Mouse (Mus musculus) ES-Bruce4 (cell line): ENCODE measurements around the gene Spint5. TPM values are rescaled to one million over a fixed set of nuclear protein-coding genes. Genes with fewer than 3 reads are reported as not detected.

ENCODE experiments used
- H3K27ac ChIP-seq: 2 replicates; pipeline ENCODE4 v1.5.1; 2012; ENCODE audit warnings: low read length, inconsistent platforms; ENCODE audit not compliant: insufficient read depth
- H3K27me3 ChIP-seq: 2 replicates; pipeline ENCODE4 v1.6.1; 2012; ENCODE audit warnings: mild to moderate bottlenecking, low read length, inconsistent platforms; ENCODE audit not compliant: control insufficient read depth, poor library complexity, insufficient read depth, severe bottlenecking
- H3K36me3 ChIP-seq: 2 replicates; pipeline ENCODE4 v1.6.1; 2012; ENCODE audit warnings: inconsistent platforms, mild to moderate bottlenecking, low read length, moderate library complexity; ENCODE audit not compliant: control insufficient read depth, poor library complexity, insufficient read depth, severe bottlenecking
- H3K4me1 ChIP-seq: one replicate; pipeline ENCODE4 v1.8.1; 2011; ENCODE audit warnings: low read length; ENCODE audit not compliant: control insufficient read depth, insufficient read depth
- H3K4me3 ChIP-seq: 2 replicates; pipeline ENCODE4 v1.5.1; 2011; ENCODE audit warnings: low read depth, mild to moderate bottlenecking, low read length
- H3K9ac ChIP-seq: 2 replicates; pipeline ENCODE4 v1.6.1; 2012; ENCODE audit warnings: low read depth, mild to moderate bottlenecking, inconsistent platforms; ENCODE audit not compliant: poor library complexity, severe bottlenecking
- H3K9me3 ChIP-seq: replicated peaks from 2 replicates; pipeline ENCODE4 v1.6.1; 2012; ENCODE audit warnings: mild to moderate bottlenecking, low read length, inconsistent platforms; ENCODE audit not compliant: control insufficient read depth, poor library complexity, insufficient read depth, severe bottlenecking
- CTCF ChIP-seq: IDR thresholded peaks from one replicate; pipeline ENCODE4 v1.8.1; 2011; ENCODE audit warnings: low read depth, low read length
- EP300 ChIP-seq: IDR thresholded peaks from 2 replicates; pipeline ENCODE4 v1.6.1; 2011; ENCODE audit warnings: low read depth, low read length; ENCODE audit not compliant: insufficient read depth
- POLR2A ChIP-seq: IDR thresholded peaks from one replicate; pipeline ENCODE4 v1.8.1; 2011; ENCODE audit warnings: low read length; ENCODE audit not compliant: insufficient read depth
- polyA plus RNA-seq: library from polyadenylated mRNA; stranded (reverse); fragments of >200 nt; gene quantifications from 2 replicates; pipeline ENCODE4 v1.2.4, GENCODE M21; 2011; ENCODE audit warnings: low read depth; ENCODE audit not compliant: missing spikeins, insufficient read depth, insufficient read length

Gene Spint5
- polyA plus RNA-seq, 1 experiment = not detected

DNA sequence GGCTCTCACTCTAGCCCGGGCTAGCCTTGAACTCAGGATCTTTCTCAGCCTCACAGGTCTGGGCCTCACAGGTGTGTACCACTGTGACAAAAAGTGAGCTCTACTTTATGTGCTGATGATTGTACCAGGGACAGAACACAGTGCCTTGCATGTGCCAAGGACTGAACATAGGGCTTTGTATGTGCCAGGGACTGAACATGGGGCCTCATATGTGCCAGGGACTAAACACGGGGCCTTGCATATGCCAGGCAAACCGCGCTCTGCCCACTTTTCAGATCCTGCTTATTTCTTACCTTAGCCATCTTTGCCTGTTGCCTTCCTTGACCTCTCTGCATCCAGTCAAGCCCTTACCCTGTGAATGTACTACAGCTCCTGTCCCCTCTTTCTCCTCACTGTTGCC lies 46.9 kb downstream of the Spint5 start:
- H3K27ac ChIP-seq = peak overlapping the region; percentile 60
- no peaks in the 10 kb centered on the region for H3K4me1 ChIP-seq
- TF ChIP-seq POLR2A (no peak), CTCF (no peak), EP300 (no peak)
- no peak overlapping the region for H3K9ac ChIP-seq
- H3K4me3 ChIP-seq = no peak overlapping the region
- H3K9me3 ChIP-seq = peaks cover 11% of the 10 kb centered on the region
- H3K36me3 ChIP-seq = peaks cover 90% of the 10 kb centered on the region
- H3K27me3 ChIP-seq = no peaks in the 10 kb centered on the region

DNA sequence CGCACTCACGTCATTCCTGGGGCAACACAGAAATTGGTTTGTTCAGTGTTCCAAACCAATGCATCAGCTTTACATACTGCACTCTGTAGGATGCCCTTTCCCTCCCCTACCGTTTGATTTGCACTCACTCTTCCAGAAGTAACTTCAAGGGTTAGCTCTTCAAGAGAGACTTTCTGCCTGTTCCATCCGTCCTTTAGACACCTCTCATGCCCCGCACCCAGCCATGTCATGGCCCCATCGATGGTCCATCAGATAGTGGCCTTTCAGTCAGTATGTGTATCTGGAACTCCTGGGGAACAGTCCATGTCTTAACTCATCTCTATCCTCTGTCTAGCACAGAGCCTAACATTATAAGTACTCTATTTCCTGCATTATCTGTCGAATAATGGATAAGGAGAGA lies 47.5 kb downstream of the Spint5 start:
- H3K4me3 ChIP-seq = no peak overlapping the region
- H3K9me3 ChIP-seq = peaks cover 11% of the 10 kb centered on the region
- H3K27ac ChIP-seq = peak overlapping the region; percentile 60; the same call in 1 of the 2 replicates
- no peaks in the 10 kb centered on the region for H3K27me3 ChIP-seq
- H3K4me1 ChIP-seq = no peaks in the 10 kb centered on the region
- TF ChIP-seq EP300 (no peak), POLR2A (no peak), CTCF (no peak)
- H3K9ac ChIP-seq = no peak overlapping the region
- H3K36me3 ChIP-seq = peaks cover 92% of the 10 kb centered on the region

DNA sequence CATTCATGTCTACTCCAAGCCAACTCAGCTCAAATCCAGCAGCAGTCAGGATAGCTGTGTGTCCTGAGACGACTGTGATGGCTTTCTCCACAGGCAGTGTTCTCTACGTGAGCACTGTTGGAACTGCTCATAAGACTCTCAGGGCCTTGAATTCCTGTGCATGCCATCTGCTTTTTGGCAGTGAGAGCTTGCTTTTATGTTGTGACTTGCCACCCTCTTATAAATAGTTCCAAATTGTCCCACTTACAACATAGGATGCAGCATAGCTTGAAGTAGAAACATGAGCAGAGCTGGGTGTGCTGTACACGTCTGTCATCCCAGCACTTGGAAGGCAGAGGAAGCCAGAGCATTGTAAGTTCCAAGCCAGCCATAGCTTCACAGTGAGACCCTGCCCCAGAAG lies 50.7 kb downstream of the Spint5 start:
- H3K36me3 ChIP-seq = peaks cover 62% of the 10 kb centered on the region
- no peaks in the 10 kb centered on the region for H3K4me1 ChIP-seq
- no peak overlapping the region for H3K27ac ChIP-seq
- H3K4me3 ChIP-seq = no peak overlapping the region
- no peaks in the 10 kb centered on the region for H3K27me3 ChIP-seq
- no peak for TF ChIP-seq POLR2A
- TF ChIP-seq CTCF = no peak
- no peak for TF ChIP-seq EP300
- H3K9me3 ChIP-seq = peaks cover 11% of the 10 kb centered on the region
- no peak overlapping the region for H3K9ac ChIP-seq

Other genes starting within 250 kb of the Spint5 start
- not detected in 2 replicates for gene Trp53tg5, start 241.6 kb upstream of the Spint5 start, polyA plus RNA-seq
- 6.4 and 7.1 TPM in 2 replicates for gene Dbndd2, start 229.2 kb upstream of the Spint5 start, polyA plus RNA-seq
- gene Pigt, start 217.8 kb upstream of the Spint5 start, polyA plus RNA-seq = 49.9 and 52.7 TPM in 2 replicates
- gene Wfdc2, start 152.9 kb upstream of the Spint5 start, polyA plus RNA-seq = 123 and 135 TPM in 2 replicates
- not detected in 2 replicates for gene Spint3, start 141.8 kb upstream of the Spint5 start, polyA plus RNA-seq
- not detected in 2 replicates for gene Wfdc6a, start 129.9 kb upstream of the Spint5 start, polyA plus RNA-seq
- gene Eppin, start 121.7 kb upstream of the Spint5 start, polyA plus RNA-seq = not detected in 2 replicates
- gene Wfdc6b, start 101.8 kb upstream of the Spint5 start, polyA plus RNA-seq = not detected in 2 replicates
- gene Wfdc8, start 101.7 kb upstream of the Spint5 start, polyA plus RNA-seq = not detected in 2 replicates
- gene Wfdc16, start 76.5 kb upstream of the Spint5 start, polyA plus RNA-seq = not detected in 2 replicates
- gene Wfdc10, start 59.3 kb upstream of the Spint5 start, polyA plus RNA-seq = not detected in 2 replicates
- gene Wfdc9, start 58.7 kb upstream of the Spint5 start, polyA plus RNA-seq = not detected in 2 replicates
- not detected in 2 replicates for gene Wfdc11, start 41.2 kb upstream of the Spint5 start, polyA plus RNA-seq
- 0.57 TPM in 1 of 2 replicates, not detected in the other for gene Wfdc13, start 30.2 kb upstream of the Spint5 start, polyA plus RNA-seq
- gene Spint4, start 16.8 kb upstream of the Spint5 start, polyA plus RNA-seq = not detected in 2 replicates
- gene Wfdc3, start 30.6 kb downstream of the Spint5 start, polyA plus RNA-seq = 0.60 and 1.7 TPM in 2 replicates
- gene Dnttip1, start 30.7 kb downstream of the Spint5 start, polyA plus RNA-seq = 26.7 and 30.4 TPM in 2 replicates
- 366 and 371 TPM in 2 replicates for gene Ube2c, start 54.6 kb downstream of the Spint5 start, polyA plus RNA-seq
- 0.88 and 1.6 TPM in 2 replicates for gene Tnnc2, start 64.7 kb downstream of the Spint5 start, polyA plus RNA-seq
- gene Snx21, start 70.5 kb downstream of the Spint5 start, polyA plus RNA-seq = 10.7 and 11.2 TPM in 2 replicates
- gene Acot8, start 89.6 kb downstream of the Spint5 start, polyA plus RNA-seq = 15.0 and 15.7 TPM in 2 replicates
- 10.7 and 12.1 TPM in 2 replicates for gene Zswim3, start 89.8 kb downstream of the Spint5 start, polyA plus RNA-seq
- gene Zswim1, start 107.4 kb downstream of the Spint5 start, polyA plus RNA-seq = 39.5 and 50.0 TPM in 2 replicates
- not detected in 2 replicates for gene Spata25, start 113.2 kb downstream of the Spint5 start, polyA plus RNA-seq
- gene Ctsa, start 117.6 kb downstream of the Spint5 start, polyA plus RNA-seq = 75.3 and 83.4 TPM in 2 replicates
- gene Neurl2, start 118.2 kb downstream of the Spint5 start, polyA plus RNA-seq = 2.2 and 2.8 TPM in 2 replicates
- gene Pltp, start 142.4 kb downstream of the Spint5 start, polyA plus RNA-seq = 52.4 and 55.9 TPM in 2 replicates
- 30.2 and 30.9 TPM in 2 replicates for gene Pcif1, start 164.0 kb downstream of the Spint5 start, polyA plus RNA-seq
- 9.1 and 10.6 TPM in 2 replicates for gene Zfp335, start 196.5 kb downstream of the Spint5 start, polyA plus RNA-seq
- 5.8 and 6.2 TPM in 2 replicates for gene Mmp9, start 225.5 kb downstream of the Spint5 start, polyA plus RNA-seq
- gene Slc12a5, start 245.5 kb downstream of the Spint5 start, polyA plus RNA-seq = 1.6 and 1.9 TPM in 2 replicates